Mouse (Mus musculus): ENCODE results near the gene Helz.

The Helz gene

DNA sequence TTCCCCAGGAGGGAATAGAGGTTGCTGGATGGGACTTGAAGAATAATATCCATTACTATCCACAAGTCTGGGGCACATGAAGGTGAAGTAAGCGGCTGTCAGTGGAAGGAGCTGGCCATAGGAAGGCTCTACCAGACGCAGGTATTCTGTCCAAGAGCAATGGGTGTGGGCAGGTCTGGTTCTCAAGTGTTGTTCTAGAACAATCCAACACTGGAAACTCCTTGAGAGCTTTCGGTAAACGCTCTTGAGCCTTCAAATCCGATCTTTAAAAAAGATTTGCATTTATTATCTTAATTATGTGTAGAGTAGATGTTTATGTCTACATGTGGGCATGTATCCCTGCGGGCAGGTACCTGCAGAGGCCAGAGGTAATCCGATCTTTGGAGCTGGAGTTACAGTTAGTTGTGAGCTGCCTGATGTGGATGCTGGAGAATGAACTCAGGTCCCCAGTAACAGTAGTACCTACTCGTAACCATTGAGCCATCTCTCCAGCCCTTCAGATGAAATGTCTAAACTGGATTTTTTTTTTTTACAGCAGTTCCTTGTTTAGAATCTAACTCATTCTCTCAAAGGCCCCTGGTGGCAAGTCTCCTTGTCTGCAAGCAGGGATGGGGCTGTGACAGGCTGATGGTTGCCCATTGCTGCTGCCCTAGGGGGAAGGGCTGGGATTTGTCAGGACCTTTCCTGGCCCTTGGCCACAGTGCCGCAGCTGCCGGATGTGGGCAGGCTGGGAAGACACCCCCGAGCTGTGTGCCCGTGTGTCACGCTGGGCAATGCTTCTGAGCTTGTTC is 180.5 kb downstream of the Helz start:
- no peak for DNase-seq (ENCODE audit: low spot score)

DNA sequence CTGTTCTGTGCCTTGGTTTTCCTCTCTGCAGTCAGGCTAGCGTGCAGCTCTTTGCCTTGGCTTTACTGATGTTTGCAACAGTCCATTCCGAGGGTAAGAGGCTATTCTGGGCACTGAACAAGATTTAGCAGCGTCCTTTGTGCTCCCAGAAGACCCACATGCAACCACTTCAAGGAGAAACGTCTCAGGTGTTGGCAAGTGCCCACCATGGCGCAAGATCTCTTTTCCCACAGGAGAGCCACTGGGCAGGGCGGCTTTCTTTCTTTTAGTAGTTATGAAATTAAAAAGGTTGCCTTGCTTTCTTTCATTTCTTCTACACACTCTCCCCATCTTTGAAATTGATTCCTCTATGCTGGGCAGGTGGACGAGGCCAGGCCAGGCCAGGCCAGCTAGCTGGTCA is 181.4 kb downstream of the Helz start:
- DNase-seq (ENCODE audit: low spot score): no peak

DNA sequence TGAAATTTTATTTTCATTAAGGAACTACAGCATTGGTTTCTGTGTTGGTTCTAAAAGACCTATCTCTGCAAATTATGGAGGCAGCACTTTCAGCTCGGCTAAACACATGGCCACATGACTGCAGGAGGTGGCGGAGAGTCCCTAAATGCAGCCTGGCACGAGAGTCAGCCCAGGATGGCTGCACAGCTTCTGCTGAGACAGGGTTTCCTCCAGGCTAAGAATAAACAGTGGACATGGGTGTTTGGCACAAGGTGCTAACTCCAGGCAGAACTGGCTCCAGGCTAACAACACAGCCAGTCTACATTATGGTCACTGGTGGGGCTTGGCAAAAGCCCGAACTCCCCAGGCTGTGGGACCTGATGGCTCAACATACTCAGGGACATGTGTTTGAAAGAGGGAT is 183.2 kb downstream of the Helz start:
- DNase-seq (ENCODE audit: low spot score): no peak

DNA sequence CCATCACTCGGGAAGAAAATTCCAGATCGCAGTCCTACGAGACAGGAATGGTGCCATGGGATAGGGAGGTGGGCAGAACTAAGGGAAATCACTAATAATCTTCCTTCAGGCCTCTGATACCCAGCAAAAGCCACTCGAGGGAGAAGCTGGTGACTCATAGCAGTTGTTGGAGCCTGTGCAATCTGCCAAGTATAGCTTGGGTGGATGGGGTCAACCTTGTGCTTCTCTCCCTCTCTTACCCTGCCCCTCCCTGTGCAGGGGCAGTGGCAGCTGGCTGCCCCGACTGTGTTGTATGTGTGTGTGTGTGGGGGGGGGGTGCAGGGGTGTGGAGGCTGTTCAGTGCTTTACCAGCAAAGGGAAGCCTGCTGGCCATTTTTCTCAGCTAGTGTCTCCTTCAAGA is 183.8 kb downstream of the Helz start:
- no peak for DNase-seq (ENCODE audit: low spot score)

DNA sequence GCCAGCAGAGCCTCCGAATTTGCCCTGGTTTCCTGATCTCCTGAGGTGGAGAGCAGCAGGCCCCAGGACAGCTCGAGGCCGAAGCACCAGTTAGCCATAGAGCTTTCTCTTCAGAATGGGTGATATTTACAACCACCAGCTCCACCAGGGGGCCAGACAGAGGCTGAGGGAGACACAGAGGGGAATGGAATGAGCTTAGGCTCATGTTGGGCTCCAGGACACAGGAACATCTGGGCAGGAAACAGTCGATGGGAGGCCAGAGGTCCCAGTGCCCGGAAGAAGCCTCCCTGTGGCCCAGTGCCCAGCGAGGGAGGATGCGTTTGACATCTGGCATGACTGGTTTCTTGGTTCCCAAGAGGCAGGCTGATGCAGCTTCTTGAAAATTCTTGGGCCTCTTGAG is 186.4 kb downstream of the Helz start:
- no peak for DNase-seq (ENCODE audit: low spot score)

DNA sequence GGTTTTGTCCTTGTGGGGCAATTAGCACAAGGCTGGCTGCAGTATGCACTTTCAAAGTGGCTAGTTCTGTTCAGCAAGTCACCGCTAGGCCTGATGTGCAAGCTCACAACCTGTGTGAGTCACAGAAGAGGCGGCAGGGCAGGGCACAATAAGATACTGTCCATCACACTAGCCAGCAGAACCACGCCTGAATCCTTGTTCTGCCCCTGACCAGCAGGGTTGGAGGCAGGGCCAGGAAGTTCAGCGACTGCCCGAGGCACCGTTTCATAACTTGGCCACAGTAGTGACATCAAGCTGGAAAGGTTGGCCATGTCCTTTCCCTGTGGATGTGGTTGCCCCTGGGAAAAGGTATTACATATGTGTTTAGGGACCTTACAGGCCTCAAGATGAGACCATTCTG is 190.2 kb downstream of the Helz start:
- no peak for DNase-seq (ENCODE audit: low spot score)

DNA sequence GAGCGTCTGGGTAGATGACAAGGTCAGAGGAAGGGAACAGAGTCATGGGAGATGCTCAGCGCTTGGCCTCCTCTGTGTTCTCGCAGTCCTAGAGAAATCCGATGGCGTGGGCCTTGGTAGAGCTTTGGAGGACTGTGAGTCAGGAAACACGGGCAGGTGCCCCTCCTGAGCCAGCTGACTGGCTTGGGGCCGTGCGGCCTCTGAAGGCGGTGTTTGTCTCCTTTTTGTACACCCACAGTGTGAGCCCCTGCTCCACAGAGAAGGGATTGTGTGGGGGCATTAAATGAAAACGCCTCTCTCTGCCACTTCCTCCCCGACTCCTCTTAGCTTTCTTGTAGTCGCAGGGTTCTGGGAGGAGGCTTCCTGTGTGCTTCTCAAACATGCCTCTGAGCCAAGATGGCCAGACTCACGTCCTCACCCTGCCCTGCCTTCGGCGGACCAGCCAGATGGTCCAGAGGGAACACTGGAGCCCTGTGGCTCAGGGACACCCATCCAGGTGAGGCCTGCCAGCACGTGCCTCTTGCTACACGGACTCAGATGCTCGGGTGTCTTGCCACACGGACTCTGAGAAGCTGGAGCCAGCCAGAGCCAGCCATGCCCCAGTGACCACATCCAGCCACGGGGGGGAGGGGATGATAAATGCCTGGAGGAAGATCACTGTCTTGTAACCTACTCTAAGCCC is 190.8 kb downstream of the Helz start:
- DNase-seq (ENCODE audit: low spot score): no peak

DNA sequence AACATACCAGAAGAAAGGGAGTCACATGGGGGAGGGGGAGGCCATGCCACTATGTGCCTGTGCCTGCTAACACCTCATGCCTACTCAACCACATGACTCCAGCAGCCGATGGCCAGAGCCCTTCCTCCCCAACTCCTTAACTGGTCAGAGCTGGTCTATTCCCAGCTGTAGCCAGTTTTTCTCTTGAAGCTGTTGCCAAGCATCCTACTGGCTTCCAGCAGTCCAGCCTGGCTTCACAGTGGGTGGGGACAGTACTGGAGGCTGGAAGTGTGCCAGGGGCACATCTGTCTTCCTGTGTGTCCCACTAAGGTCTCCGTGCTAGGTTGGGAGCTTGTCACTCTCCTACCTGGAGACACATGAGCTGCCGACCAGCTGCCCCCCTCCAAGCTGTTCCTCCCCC is 195.4 kb downstream of the Helz start:
- no peak for DNase-seq (ENCODE audit: low spot score)

Measured in layer of hippocampus, adult 9-10 months (tissue).